Mouse (Mus musculus) heart, postnatal 0 days (tissue): Measurements from ENCODE around the gene Atp9a.
A peak's percentile ranks its signal among the peaks of the same experiment; 100 is the strongest.

Experiments used
- CTCF ChIP-seq: IDR thresholded peaks from 2 replicates; pipeline ENCODE4 v1.5.1; 2016; ENCODE audit warnings: antibody characterized with exemption, control low read depth, low read depth
- EP300 ChIP-seq: IDR thresholded peaks from 2 replicates; pipeline ENCODE4 v1.6.1; 2016; ENCODE audit warnings: antibody characterized with exemption, low read depth

GRCm38 (mm10) chr2:168660344-168660743 lies 81.9 kb downstream of the Atp9a start:
- TF ChIP-seq CTCF (peak; percentile 21), EP300 (no peak)
